Mouse (Mus musculus) gastrocnemius, postnatal 4 days (tissue): ENCODE measurements around the gene Prim1. TPM values are rescaled to one million over a fixed set of nuclear protein-coding genes. Genes with fewer than 3 reads are reported as not detected.

Source experiments
- DNase-seq, 2 experiments: peaks; one replicate each; pipeline ENCODE4 v3.0.0; 2021 to 2022; ENCODE audit warnings: low spot score in 2 of 2, mixed read lengths in 2 of 2
- long read RNA-seq, 2 experiments: library from polyadenylated mRNA; stranded (forward); transcript quantifications; one replicate each; pipeline ENCODE4 v2.0.0; 2021
- total RNA-seq, 2 experiments: library from RNA; stranded (reverse); gene quantifications; 2 replicates each; pipeline ENCODE4 v1.2.3; 2021

Gene Prim1
- total RNA-seq = 10 to 100 TPM; 15.4 to 15.5 TPM
- long read RNA-seq, experiment 1, transcript Prim1-201 (13 exons, 1,583 nt) = major isoform, 14 of 16 reads
- long read RNA-seq, experiment 1, partial matches to known transcripts = 1 of 16 reads
- long read RNA-seq, experiment 1, other reads (novel, unspliced or antisense) = 1 of 16 reads
- long read RNA-seq, experiment 2, transcript Prim1-201 (13 exons, 1,583 nt) = major isoform, 10 of 11 reads
- long read RNA-seq, experiment 2, partial matches to known transcripts = 0 of 11 reads
- long read RNA-seq, experiment 2, other reads (novel, unspliced or antisense) = 1 of 11 reads

GRCm38 (mm10) chr10:128015068-128015934, at the start of gene Prim1:
Gene Prim1, plus strand, starts transcription at chr10:128015168.
- DNase-seq = peak; percentile 31 to 67

GRCm38 (mm10) chr10:127966506-127966905, 48.5 kb upstream of the Prim1 start:
- no peak for DNase-seq

- DNase-seq = no peak
These were observed 45.1 kb upstream of the Prim1 start for GRCm38 (mm10) chr10:127969820-127970219.

- DNase-seq = no peak
These were observed 44.6 kb upstream of the Prim1 start for GRCm38 (mm10) chr10:127970359-127970831.

- no peak for DNase-seq
These were observed 43.8 kb upstream of the Prim1 start for GRCm38 (mm10) chr10:127971135-127971534.

- DNase-seq = no peak
These were observed 40.9 kb upstream of the Prim1 start for GRCm38 (mm10) chr10:127974062-127974461.

- DNase-seq = no peak
These were observed 39.5 kb upstream of the Prim1 start for GRCm38 (mm10) chr10:127975503-127975902.

GRCm38 (mm10) chr10:127984650-127985049, 30.3 kb upstream of the Prim1 start:
- DNase-seq = no peak

- no peak for DNase-seq
These were observed 29.4 kb upstream of the Prim1 start for GRCm38 (mm10) chr10:127985601-127986000.

GRCm38 (mm10) chr10:127996690-127997089, 18.3 kb upstream of the Prim1 start:
- no peak for DNase-seq

- DNase-seq = no peak
These were observed 16.7 kb upstream of the Prim1 start for GRCm38 (mm10) chr10:127998260-127998659.

- DNase-seq = no peak
These were observed 11.6 kb upstream of the Prim1 start for GRCm38 (mm10) chr10:128003281-128003801.

GRCm38 (mm10) chr10:128004918-128005317, 10.1 kb upstream of the Prim1 start:
- no peak for DNase-seq

GRCm38 (mm10) chr10:128005479-128005878, 9.5 kb upstream of the Prim1 start:
- no peak for DNase-seq

GRCm38 (mm10) chr10:128007446-128007845, 7.5 kb upstream of the Prim1 start, which contains the start of gene Hsd17b6:
Gene Hsd17b6, minus strand, starts transcription at chr10:128007611.
- DNase-seq = no peak

GRCm38 (mm10) chr10:128008207-128008889, 6.6 kb upstream of the Prim1 start:
- DNase-seq = peak; percentile 57 to 66

- no peak for DNase-seq
These were observed 5.2 kb upstream of the Prim1 start for GRCm38 (mm10) chr10:128009735-128010134.

- DNase-seq = no peak
These were observed 7.2 kb downstream of the Prim1 start for GRCm38 (mm10) chr10:128022196-128022595.

- DNase-seq = no peak
These were observed 8.5 kb downstream of the Prim1 start for GRCm38 (mm10) chr10:128023496-128023895.

GRCm38 (mm10) chr10:128029931-128030330, 15.0 kb downstream of the Prim1 start:
- no peak for DNase-seq

GRCm38 (mm10) chr10:128030860-128031259, 15.9 kb downstream of the Prim1 start:
- DNase-seq = no peak
